Mouse (Mus musculus): ENCODE data around the gene 4933415F23Rik. TPM values are rescaled to one million over a fixed set of nuclear protein-coding genes. Genes with fewer than 3 reads are reported as not detected.

4933415F23Rik gene
- total and polyA plus RNA-seq, 3 experiments: not detected

- Histone ChIP-seq H3K4me2 (ENCODE audit: insufficient read depth, low read depth, poor library complexity, severe bottlenecking) (no peak overlapping the region), H3K27me3 (replicated peaks) (no peaks in the 10 kb centered on the region), H3K4me1 (ENCODE audit: control insufficient read depth in 1 of 2, insufficient read depth in 2 of 2) (no peaks in the 10 kb centered on the region), H3K9me3 (replicated peaks; ENCODE audit: low read length) (no peaks in the 10 kb centered on the region), H3K36me3 (replicated peaks in 1 of 2; ENCODE audit: control insufficient read depth in 1 of 2, insufficient read depth in 1 of 2, low read length in 1 of 2) (no peaks in the 10 kb centered on the region), H3K4me3 (replicated peaks in 1 of 3; ENCODE audit: low read depth in 2 of 3, low read length in 2 of 3, poor library complexity in 1 of 3) (no peak overlapping the region), H3K27ac (ENCODE audit: insufficient read depth, low read depth) (no peak overlapping the region), H3K79me2 (replicated peaks; ENCODE audit: control insufficient read depth, extremely low read depth, insufficient read depth, poor library complexity, severe bottlenecking) (no peaks in the 10 kb centered on the region), H3K9ac (ENCODE audit: insufficient read depth, low read depth) (no peak overlapping the region)
- no peak for DNase-seq (ENCODE audit: extremely low read depth)
- dilution Hi-C loops (cut with MboI; ENCODE audit: extremely low pct_ligation_motif_present, extremely low pct_unique_long_range_greater_than_20kb, low sequenced_read_pairs) (no loop called here), in situ Hi-C loops (cut with MboI; ENCODE audit: low pct_ligation_motif_present, low pct_unique_long_range_greater_than_20kb, low sequenced_read_pairs) (no loop called here)
- TF ChIP-seq ZKSCAN1 (IDR thresholded peaks at IDR 0.05; ENCODE audit: borderline replicate concordance, low read depth, low read length) (no peak), ZNF384 (IDR thresholded peaks at IDR 0.05; ENCODE audit: low read depth, low read length) (no peak), MAFK (IDR thresholded peaks at IDR 0.05; ENCODE audit: insufficient replicate concordance, low read length) (no peak), GABPA (IDR thresholded peaks at IDR 0.05; ENCODE audit: insufficient replicate concordance, low read depth, low read length) (no peak), ELF1 (IDR thresholded peaks at IDR 0.05; ENCODE audit: low read depth, low read length) (no peak), USF2 (conservative IDR thresholded peaks at IDR 0.05; ENCODE audit: low read depth, low read length) (no peak), NELFE (IDR thresholded peaks at IDR 0.05; ENCODE audit: low read depth, low read length) (no peak), TBP (conservative IDR thresholded peaks at IDR 0.05; ENCODE audit: low read depth, low read length) (no peak), ETS1 (conservative IDR thresholded peaks at IDR 0.05; ENCODE audit: low read depth, low read length) (no peak), TCF12 (IDR thresholded peaks at IDR 0.05; ENCODE audit: low read depth, low read length) (no peak), SMC3 (IDR thresholded peaks at IDR 0.05; ENCODE audit: low read depth, low read length) (no peak), MXI1 (IDR thresholded peaks at IDR 0.05; ENCODE audit: low read depth, low read length) (no peak), UBTF (IDR thresholded peaks at IDR 0.05; ENCODE audit: low read depth, low read length) (no peak), MYC (IDR thresholded peaks at IDR 0.05; ENCODE audit: low read depth, low read length) (no peak), POLR2AphosphoS2 (IDR thresholded peaks at IDR 0.05; ENCODE audit: low read depth, low read length) (no peak)
Measured at GRCm38 (mm10) chr1:23060056-23060455, 42.0 kb downstream of the 4933415F23Rik start.

Data from CH12.LX (cell line).